In the genomic region with DNA sequence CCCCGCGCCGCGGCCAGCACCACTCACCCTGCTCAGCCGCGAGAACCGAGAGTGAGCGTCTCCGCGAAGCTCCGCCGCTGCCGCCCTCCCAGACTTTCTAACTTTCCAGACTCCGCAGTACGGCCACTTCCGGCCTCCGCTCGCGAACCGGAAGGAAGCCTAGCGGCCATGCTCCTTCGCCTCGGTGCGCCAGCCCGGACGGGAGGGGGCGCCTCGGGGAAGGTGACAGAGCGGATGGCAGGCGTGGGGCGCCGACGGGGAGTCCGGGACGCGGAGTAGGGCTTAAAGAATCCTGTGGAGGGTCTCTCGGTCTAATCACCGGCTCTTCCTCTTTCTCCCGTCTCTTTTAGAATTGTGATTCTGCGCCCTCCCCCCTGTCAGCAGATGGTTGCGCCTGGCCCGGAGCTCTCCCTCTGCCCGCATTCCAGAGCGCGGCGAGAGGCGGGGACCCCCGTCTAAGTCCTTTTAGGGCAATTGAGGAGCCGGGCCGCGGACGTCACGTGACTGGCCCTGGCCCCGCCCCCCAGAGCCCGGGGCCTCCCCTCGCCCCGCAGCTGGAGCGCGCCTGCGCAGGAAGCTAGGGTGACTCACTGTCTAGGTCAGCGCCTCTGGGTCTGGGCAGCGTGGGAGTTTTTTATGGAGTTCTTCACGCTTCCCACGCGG, we compare ENCODE assay signal across 7 mouse cellular contexts. TPM values are rescaled to one million over a fixed set of nuclear protein-coding genes. Genes with fewer than 3 reads are reported as not detected.
DNase-seq lines count a peak whose midpoint lies in the region; ATAC-seq lines count a peak whose summit lies in the region.

TSS of gene Myom1 (plus strand) at position 553 of the 663 bp plus-strand sequence.

- peak within 1 kb of the TSS; percentile 59 for H3K4me2 ChIP-seq in embryonic facial prominence, embryonic 12.5 days (replicated peaks)
- peak within 1 kb of the TSS; percentile 56 for H3K4me2 ChIP-seq in limb, embryonic 11.5 days (ENCODE audit: low read depth, severe bottlenecking)
- peak within 1 kb of the TSS; percentile 80 for H3K4me2 ChIP-seq in midbrain, embryonic 14.5 days (ENCODE audit: low read length)

- under 1% methylated on average over 65 of the region's 65 CpGs for WGBS in embryonic facial prominence, embryonic 12.5 days
- under 1% methylated on average over 63 of the region's 65 CpGs for WGBS in limb, embryonic 11.5 days
- WGBS in midbrain, embryonic 14.5 days = under 1% methylated on average over 64 of the region's 65 CpGs

- no peaks in the 10 kb centered on the region for H3K36me3 ChIP-seq in embryonic facial prominence, embryonic 12.5 days
- no peaks in the 10 kb centered on the region for H3K36me3 ChIP-seq in limb, embryonic 11.5 days (ENCODE audit: control insufficient read depth, insufficient read depth, low read length)
- no peaks in the 10 kb centered on the region for H3K36me3 ChIP-seq in midbrain, embryonic 14.5 days (ENCODE audit: control insufficient read depth, insufficient read depth, low read length)

- no peaks in the 10 kb centered on the region for H3K27me3 ChIP-seq in embryonic facial prominence, embryonic 12.5 days
- no peaks in the 10 kb centered on the region for H3K27me3 ChIP-seq in limb, embryonic 11.5 days (ENCODE audit: control insufficient read depth, insufficient read depth, low read length)
- H3K27me3 ChIP-seq in midbrain, embryonic 14.5 days (ENCODE audit: control insufficient read depth, insufficient read depth, low read length) = no peaks in the 10 kb centered on the region

- H3K4me1 ChIP-seq in embryonic facial prominence, embryonic 12.5 days = peaks cover 32% of the 10 kb centered on the region
- H3K4me1 ChIP-seq in limb, embryonic 11.5 days (ENCODE audit: control insufficient read depth, insufficient read depth, low read length) = peaks cover 5% of the 10 kb centered on the region; the same call in 1 of the 2 replicates
- peaks cover 6% of the 10 kb centered on the region; the same call in 1 of the 2 replicates for H3K4me1 ChIP-seq in midbrain, embryonic 14.5 days (ENCODE audit: control insufficient read depth, insufficient read depth, low read length)

- H3K27ac ChIP-seq in embryonic facial prominence, embryonic 12.5 days = peak within 1 kb of the TSS; percentile 100
- H3K27ac ChIP-seq in limb, embryonic 11.5 days (replicated peaks; ENCODE audit: low read depth, low read length) = peak within 1 kb of the TSS; percentile 99
- H3K27ac ChIP-seq in midbrain, embryonic 14.5 days (replicated peaks; ENCODE audit: low read depth, low read length) = peak within 1 kb of the TSS; percentile 96

- no peaks in the 10 kb centered on the region for H3K9me3 ChIP-seq in embryonic facial prominence, embryonic 12.5 days
- no peaks in the 10 kb centered on the region for H3K9me3 ChIP-seq in limb, embryonic 11.5 days (ENCODE audit: control insufficient read depth, low read length)
- H3K9me3 ChIP-seq in midbrain, embryonic 14.5 days (ENCODE audit: control insufficient read depth, low read length) = no peaks in the 10 kb centered on the region

- ATAC-seq in embryonic facial prominence, embryonic 12.5 days (ENCODE audit: insufficient number of reproducible peaks, insufficient read depth, low FRiP score, low TSS enrichment) = peak; percentile 92
- ATAC-seq in limb, embryonic 11.5 days (ENCODE audit: insufficient number of reproducible peaks, low FRiP score, low TSS enrichment, low read depth) = peak; percentile 95
- ATAC-seq in midbrain, embryonic 14.5 days (ENCODE audit: low FRiP score, low TSS enrichment) = peak; percentile 97

- peak; percentile 99 for DNase-seq in adrenal gland, postnatal 25 days
- peak; percentile 100 for DNase-seq in heart, adult 11 months
- DNase-seq in kidney, adult 18-20 months = peak; percentile 99
- DNase-seq in limb, embryonic 11.5 days (ENCODE audit: low spot score) = peak; percentile 98
- DNase-seq in midbrain, embryonic 14.5 days = peak; percentile 98
- DNase-seq in spleen, adult 18-20 months = peak; percentile 99

- peak within 1 kb of the TSS; percentile 94 for H3K9ac ChIP-seq in embryonic facial prominence, embryonic 12.5 days
- peak within 1 kb of the TSS; percentile 97 for H3K9ac ChIP-seq in limb, embryonic 11.5 days (ENCODE audit: low read length)
- H3K9ac ChIP-seq in midbrain, embryonic 14.5 days (replicated peaks; ENCODE audit: low read length) = peak within 1 kb of the TSS; percentile 76

- peak within 1 kb of the TSS; percentile 85 for H3K4me3 ChIP-seq in embryonic facial prominence, embryonic 12.5 days
- H3K4me3 ChIP-seq in limb, embryonic 11.5 days (ENCODE audit: low read depth, low read length) = peak within 1 kb of the TSS; percentile 77
- H3K4me3 ChIP-seq in midbrain, embryonic 14.5 days (replicated peaks; ENCODE audit: low read depth, low read length) = peak within 1 kb of the TSS; percentile 85

RNA-seq across cellular contexts. Expression of gene Myom1, which starts in this region (rescaled TPM):
- 2.9 and 4.6 TPM in 2 replicates for total RNA-seq in adrenal gland, postnatal 25 days (2021)
- 7.2 and 7.5 TPM in 2 replicates for polyA plus RNA-seq in embryonic facial prominence, embryonic 12.5 days (2016; fragmentation: Nextera tagmentation; extraction: Ambion mirVana)
- 4.5 and 4.7 TPM in 2 replicates for polyA plus RNA-seq in limb, embryonic 11.5 days (2014; fragmentation: Nextera tagmentation; extraction: Ambion mirVana)
- polyA plus RNA-seq in midbrain, embryonic 14.5 days (2014; fragmentation: Nextera tagmentation; extraction: Ambion mirVana) = 0.85 and 1.3 TPM in 2 replicates

Comparison
In these comparisons a context has a peak if more than half of its experiments do, and no peak if none do; other contexts are left out.
1. Peak in every context shown above with its lines: DNase-seq, ATAC-seq, H3K4me3 ChIP-seq and H3K27ac ChIP-seq.